Mouse (Mus musculus) left cerebral cortex, adult 8-10 months (tissue): Measurements from ENCODE around the gene Bach2. TPM values are rescaled to one million over a fixed set of nuclear protein-coding genes. Genes with fewer than 3 reads are reported as not detected.

Experiments used
- DNase-seq, 2 experiments: peaks; one replicate each; pipeline ENCODE4 v3.0.0; 2022; ENCODE audit warnings: low spot score in 2 of 2
- total RNA-seq, 4 experiments: library from RNA; stranded (reverse); gene quantifications; 2 replicates each; pipeline ENCODE4 v1.2.4; 2022

Gene Bach2
- total RNA-seq, 4 experiments from 2014 or later = 9.6 to 22.4 (median 15.1) TPM

- no peak for DNase-seq
Observed at GRCm38 (mm10) chr4:32223563-32223962, 15.0 kb upstream of the Bach2 start.

GRCm38 (mm10) chr4:32225191-32225590 lies 13.4 kb upstream of the Bach2 start:
- no peak for DNase-seq

- no peak for DNase-seq
Observed at GRCm38 (mm10) chr4:32227970-32228557, 10.5 kb upstream of the Bach2 start.

- DNase-seq = no peak
Observed at GRCm38 (mm10) chr4:32229266-32229665, 9.3 kb upstream of the Bach2 start.

GRCm38 (mm10) chr4:32231258-32232055 lies 7.1 kb upstream of the Bach2 start:
- no peak for DNase-seq

- DNase-seq = no peak
Observed at GRCm38 (mm10) chr4:32235920-32236705, 2.5 kb upstream of the Bach2 start.

GRCm38 (mm10) chr4:32238921-32239748 lies 531 bp downstream of the Bach2 start:
- peak; percentile 39 to 50 for DNase-seq

GRCm38 (mm10) chr4:32239749-32240131 lies 1.1 kb downstream of the Bach2 start:
- peak; percentile 58 to 59 for DNase-seq

- DNase-seq = no peak
Observed at GRCm38 (mm10) chr4:32240457-32241030, 1.9 kb downstream of the Bach2 start.

GRCm38 (mm10) chr4:32241351-32241980 lies 2.9 kb downstream of the Bach2 start:
- no peak for DNase-seq

GRCm38 (mm10) chr4:32242122-32242615 lies 3.6 kb downstream of the Bach2 start:
- DNase-seq = no peak

GRCm38 (mm10) chr4:32243458-32243857 lies 4.9 kb downstream of the Bach2 start:
- DNase-seq = no peak

- no peak for DNase-seq
Observed at GRCm38 (mm10) chr4:32244092-32244745, 5.6 kb downstream of the Bach2 start.

- DNase-seq = no peak
Observed at GRCm38 (mm10) chr4:32245586-32245985, 7.0 kb downstream of the Bach2 start.

GRCm38 (mm10) chr4:32246020-32246419 lies 7.4 kb downstream of the Bach2 start:
- DNase-seq = no peak

- DNase-seq = no peak
Observed at GRCm38 (mm10) chr4:32246801-32247200, 8.2 kb downstream of the Bach2 start.

GRCm38 (mm10) chr4:32247463-32248113 lies 9.0 kb downstream of the Bach2 start:
- DNase-seq = no peak

GRCm38 (mm10) chr4:32248236-32248635 lies 9.6 kb downstream of the Bach2 start:
- DNase-seq = peak in 1 of 2 experiments; percentile 80

- no peak for DNase-seq
Observed at GRCm38 (mm10) chr4:32248990-32249393, 10.4 kb downstream of the Bach2 start.
